Mouse (Mus musculus) retina, adult 2 months (tissue): ENCODE measurements around the gene Zfp536.

ENCODE experiments used
- DNase-seq: peaks from one replicate; pipeline ENCODE4 v3.0.0-alpha.2; 2012; ENCODE audit warnings: low read depth, low spot score

Zfp536 gene

DNA sequence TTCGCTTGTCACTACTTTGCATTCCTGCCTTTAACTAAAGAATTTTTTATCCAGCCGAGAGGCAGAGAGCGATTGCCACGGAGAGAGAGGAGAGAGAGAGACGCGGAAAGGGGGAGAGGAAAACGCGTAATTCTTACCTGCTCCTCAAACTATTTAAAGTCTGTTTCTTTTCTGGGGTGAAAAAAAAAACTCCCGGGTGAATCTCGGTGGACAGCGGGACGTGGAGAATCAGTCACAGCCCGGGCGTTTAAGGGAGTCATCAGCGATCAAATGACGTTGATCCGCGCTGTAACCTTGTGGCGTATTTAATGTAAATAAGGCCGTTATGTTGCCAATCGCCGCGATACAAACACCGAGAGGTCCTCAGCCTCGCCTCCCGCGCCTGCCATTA is at the start of gene Zfp536:
Gene Zfp536, minus strand, starts transcription at position 330 of the 391 bp plus-strand sequence.
- DNase-seq, result no peak

- no peak for DNase-seq
Measured at GRCm38 (mm10) chr7:37820670-37821301, 47.3 kb upstream of the Zfp536 start.

DNA sequence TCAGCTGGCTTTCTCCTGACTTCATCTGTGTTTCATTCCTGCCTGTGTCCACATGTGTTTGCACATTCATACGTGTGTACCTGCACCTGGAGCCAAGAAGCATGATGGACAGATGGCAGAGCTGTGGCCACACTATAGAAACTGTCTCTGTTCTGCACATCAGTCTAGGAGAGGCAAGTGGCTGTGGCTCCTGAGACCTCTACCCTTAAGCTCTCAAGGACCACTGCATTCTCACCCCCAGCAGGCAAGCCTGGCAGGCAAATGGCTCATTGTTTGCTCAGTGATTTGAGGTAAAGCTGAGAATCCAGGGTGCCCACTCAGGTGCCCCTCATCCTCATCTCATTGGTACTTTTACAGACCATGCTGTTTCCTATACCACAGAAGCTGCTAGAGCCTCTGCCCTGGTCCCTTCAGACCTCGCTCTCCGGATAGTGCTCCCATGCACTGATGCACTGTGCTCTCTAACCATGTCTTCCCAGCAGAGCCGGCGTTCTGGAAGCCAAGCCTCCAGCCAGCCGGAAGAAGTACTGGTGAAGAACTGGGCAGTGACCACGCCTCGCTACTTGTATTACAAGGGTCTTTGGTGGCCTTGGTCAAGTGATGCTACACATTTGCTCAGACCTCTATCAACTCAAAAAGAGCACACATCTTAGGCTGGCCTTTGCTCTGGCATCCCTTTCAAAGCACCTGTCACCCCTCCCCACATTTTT is 45.3 kb upstream of the Zfp536 start:
- no peak for DNase-seq

DNA sequence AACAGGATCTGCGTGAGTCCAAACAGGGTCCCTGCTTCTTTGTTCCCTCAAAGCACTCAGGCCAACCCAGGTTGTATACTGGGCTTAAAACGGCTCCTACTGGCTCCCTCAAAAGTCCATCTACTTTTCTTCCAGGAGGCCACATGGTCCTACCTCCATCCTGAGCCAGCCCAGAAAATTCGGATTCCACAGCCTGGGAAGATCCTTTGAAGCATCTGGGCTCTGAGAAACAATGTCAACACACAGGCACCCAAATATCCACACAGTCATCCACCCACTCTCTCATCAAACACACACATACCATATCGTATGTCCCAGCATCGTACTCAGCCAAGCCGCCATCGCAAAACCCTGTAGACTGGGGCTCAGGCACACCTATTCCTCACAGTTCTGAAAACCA is 43.5 kb upstream of the Zfp536 start:
- DNase-seq, result no peak

GRCm38 (mm10) chr7:37814844-37815406 is 41.5 kb upstream of the Zfp536 start:
- DNase-seq, result no peak

- no peak for DNase-seq
Measured at GRCm38 (mm10) chr7:37813676-37814075, 40.2 kb upstream of the Zfp536 start.

DNA sequence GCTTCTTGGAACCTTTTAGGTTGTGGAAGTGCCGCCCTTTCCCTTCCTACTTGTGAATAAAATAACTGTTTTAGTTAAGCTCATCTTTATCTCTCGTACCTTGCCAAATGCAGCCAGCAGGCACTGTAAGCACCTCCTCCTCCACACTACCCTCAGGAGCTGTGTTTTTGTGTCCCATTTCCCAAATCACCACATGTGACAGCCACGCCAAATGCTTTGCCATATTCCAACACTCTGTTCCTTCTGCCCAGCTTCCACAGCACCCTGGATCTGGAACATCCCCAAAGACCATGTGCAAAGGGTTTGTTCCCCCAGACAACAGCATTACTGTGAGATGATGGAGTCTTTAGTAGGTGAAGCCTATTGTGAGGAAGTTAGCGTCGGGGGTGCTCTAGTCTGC is 36.5 kb upstream of the Zfp536 start:
- DNase-seq, result no peak

DNA sequence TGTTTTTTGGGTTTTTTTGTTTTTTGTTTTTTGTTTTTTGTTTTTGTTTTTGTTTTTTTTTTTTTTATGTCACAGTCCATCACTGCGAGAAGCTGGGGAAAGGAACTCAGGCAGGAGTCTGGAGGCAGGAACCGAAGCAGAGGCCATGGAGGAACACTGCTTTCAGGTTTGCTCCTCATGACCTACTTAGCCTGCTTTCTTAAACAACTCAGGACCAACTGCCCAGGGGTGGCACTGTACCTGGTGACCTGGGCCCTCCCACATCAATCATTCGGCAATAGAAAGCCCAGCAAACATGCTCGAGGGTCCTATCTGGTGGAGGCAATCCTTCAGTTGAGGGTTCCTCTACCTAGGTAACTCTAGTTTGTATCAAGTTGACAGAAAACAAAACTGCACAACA is 35.6 kb upstream of the Zfp536 start:
- no peak for DNase-seq

DNA sequence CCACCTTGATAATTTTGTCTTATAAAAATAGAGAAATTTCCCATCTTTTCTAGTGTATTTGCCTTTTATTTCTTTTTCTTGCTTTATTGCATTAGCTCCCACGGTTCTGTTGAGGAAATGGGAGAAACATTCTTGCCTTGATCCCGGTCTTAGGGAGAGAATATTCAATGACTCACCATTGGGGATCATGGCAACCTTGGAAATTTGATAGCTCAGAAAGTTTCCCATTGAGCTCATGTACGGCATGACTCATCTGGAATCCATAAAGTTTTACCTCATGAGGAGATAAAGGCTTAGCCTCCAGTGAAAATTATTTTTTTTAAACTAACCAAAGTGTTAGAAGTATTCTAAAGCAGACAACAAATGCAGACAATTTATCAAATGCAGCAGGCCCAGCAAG is 27.7 kb upstream of the Zfp536 start:
- no peak for DNase-seq

DNA sequence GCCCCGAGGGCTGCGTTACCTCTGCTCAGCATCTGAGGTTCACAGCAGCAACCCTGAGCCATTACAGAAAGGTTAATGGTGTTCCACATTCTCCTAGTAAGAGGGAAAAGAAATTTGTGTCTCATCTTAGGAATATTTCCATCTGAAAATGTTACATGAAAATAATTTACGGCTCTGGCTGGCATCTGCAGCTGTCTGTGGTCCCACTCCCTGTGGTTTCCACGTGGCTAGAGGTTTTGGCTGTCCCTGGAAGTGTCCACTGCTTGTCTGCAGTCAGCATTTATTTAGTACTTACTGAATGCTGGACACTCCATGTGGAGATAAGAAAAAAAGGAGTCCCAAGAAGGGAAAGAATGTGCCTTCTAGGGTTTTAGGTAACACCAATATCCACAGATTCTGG is 15.3 kb upstream of the Zfp536 start:
- no peak for DNase-seq

DNA sequence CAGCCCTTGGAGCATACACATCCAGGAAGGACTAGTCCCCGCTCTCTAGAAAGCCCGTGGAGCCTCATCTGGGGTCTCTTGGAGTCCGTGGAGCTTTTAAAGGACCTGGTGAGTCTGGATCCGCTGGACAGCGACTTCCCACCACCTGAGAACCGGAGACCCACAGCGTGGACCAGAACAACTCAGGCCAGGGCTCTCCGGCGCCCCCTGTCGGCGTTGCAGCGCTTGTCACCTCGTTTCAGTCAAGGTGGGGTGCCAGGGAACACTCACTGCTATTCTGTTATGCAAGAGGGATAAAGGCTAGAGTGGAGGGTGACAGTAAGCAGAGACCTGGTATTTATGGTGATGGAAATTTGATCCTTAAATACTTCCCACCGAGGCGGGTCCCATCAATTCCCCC is 2.1 kb upstream of the Zfp536 start:
- no peak for DNase-seq

DNA sequence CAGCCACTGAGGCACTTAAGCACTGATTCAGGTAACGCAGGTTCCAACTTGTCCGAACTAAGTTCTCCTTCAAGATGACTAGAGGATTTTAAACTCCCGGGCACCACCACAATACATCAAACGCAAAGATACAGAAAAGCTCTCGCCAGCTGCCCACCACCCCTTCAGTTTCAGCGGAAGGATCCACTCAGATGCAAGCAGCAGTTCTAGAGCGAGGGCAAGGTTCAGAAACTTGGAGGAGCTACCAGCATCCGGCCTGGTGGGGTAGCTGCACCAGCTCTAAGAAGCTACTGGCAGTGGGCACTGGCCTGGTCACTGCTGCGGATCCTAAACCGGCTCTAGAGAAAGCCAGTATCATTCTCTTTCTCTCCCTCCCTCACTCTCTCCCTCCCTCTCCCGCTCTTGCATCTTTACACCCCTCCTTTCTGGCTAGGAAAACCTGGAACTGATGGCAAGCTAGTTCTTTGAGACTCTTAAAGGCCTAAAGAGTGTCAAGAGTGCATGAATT is 1.1 kb upstream of the Zfp536 start:
- DNase-seq, result no peak

DNA sequence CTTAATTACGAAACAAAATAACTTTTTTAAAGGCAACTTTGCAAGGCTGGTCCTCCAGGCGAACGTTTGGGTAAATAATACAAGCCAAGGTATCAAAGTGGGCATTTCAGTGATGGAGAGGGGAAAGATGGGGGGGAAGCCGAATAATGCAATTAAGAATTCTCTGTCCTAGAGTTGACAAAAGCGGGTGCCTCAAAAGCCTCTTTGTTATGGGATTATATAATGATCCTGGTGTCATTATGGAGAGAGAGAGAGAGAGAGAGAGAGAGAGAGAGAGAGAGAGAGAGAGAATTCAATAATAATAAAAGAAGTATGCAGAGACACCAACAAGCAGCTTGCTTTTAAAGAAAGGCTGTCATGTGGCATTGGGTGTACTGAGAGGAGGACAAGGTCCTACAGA is 465 bp upstream of the Zfp536 start:
- DNase-seq, result peak; percentile 46

GRCm38 (mm10) chr7:37772376-37773311 is 797 bp downstream of the Zfp536 start:
- DNase-seq, result no peak

- no peak for DNase-seq
Measured at GRCm38 (mm10) chr7:37771491-37772375, 1.7 kb downstream of the Zfp536 start.

GRCm38 (mm10) chr7:37770400-37771050 is 2.9 kb downstream of the Zfp536 start:
- peak; percentile 57 for DNase-seq

GRCm38 (mm10) chr7:37769526-37770399 is 3.7 kb downstream of the Zfp536 start:
- no peak for DNase-seq

- no peak for DNase-seq
Measured at GRCm38 (mm10) chr7:37769004-37769403, 4.4 kb downstream of the Zfp536 start.

DNA sequence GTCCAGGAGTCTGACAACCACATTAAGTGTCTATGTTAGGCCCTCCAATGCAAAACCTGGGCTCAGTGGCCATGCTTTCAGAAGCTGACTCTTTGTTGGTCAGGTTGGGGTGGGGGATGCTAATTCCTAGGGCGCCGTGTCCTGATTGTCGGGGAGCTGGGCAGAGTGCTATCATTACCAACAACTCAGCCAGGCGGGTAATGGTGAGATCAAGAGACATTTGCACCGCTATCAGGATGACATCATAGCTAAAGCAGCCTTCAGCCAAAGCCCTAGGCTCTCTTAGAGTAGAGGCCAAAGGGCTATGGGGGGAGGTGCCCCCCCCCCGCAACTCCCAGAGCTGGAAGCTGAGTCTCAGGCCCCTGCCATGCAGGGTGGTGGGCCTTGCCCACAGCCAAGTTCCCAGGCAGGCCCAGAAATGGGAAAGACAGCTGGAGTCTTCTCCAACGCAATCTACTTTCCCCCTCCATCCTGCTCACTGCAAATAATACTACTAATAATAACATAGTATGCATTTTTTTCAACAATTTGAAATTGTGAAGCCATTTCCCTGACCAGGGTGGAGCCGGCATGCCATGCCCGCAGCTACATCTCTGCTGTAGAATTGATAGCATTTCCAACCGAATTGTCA is 5.0 kb downstream of the Zfp536 start:
- no peak for DNase-seq
